In the genomic region with DNA sequence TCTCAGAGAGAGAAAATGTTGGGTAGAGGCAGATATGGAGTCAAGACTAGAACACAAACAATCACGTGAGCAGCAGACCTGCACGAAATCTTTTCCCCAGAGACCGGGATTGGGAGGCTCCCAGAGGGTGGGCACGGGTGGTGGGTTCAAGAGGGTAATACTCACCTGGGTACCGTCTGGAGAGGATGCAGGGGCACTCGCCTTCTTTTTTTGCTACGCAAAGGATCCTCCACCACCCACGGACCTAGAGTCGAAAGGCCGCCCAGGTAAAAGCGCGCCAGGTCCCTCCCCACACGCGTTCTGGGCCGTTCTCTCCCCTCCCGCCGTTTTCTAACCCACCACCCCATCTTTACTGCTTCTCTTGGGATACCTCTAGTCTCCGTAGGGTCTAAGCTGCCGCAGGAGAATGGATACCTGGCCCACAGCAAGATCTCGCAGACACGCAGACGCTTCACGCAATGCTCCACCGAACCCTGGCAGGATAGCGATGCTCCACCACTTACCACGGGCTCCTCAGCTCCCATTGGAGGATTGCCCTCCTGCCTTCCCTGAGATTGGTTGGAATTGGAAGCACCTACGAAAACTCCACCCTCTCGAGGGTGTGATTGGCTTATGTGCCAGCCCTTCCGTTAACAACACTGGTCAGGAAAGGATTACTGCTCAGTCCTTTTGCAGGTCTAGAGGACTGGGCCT, we compare ENCODE assay signal across 8 mouse cellular contexts. TPM values are rescaled to one million over a fixed set of nuclear protein-coding genes. Genes with fewer than 3 reads are reported as not detected.
A peak's percentile ranks its signal among the peaks of the same experiment; 100 is the strongest.
DNase-seq lines count a peak whose midpoint lies in the region; ATAC-seq and TF ChIP-seq lines count a peak whose summit lies in the region.

A gene (minus strand): TSS at position 500 of the 693 bp plus-strand sequence.

- H3K27me3 ChIP-seq in cerebellum, adult 2 months (ENCODE audit: control insufficient read depth, insufficient read depth, low read length), result no peaks in the 10 kb centered on the region
- peaks cover 7% of the 10 kb centered on the region; the same call in 1 of the 2 replicates for H3K27me3 ChIP-seq in forebrain, embryonic 16.5 days (replicated peaks; ENCODE audit: control insufficient read depth, insufficient read depth, low read length)
- no peaks in the 10 kb centered on the region for H3K27me3 ChIP-seq in liver, postnatal 0 days (ENCODE audit: insufficient read depth, low read length)
- H3K27me3 ChIP-seq in neural tube, embryonic 13.5 days, result peaks cover 82% of the 10 kb centered on the region

- no peaks in the 10 kb centered on the region for H3K9me3 ChIP-seq in forebrain, embryonic 16.5 days (ENCODE audit: control insufficient read depth, low read length)
- no peaks in the 10 kb centered on the region for H3K9me3 ChIP-seq in liver, postnatal 0 days (ENCODE audit: low read length)
- H3K9me3 ChIP-seq in neural tube, embryonic 13.5 days, result no peaks in the 10 kb centered on the region

- peak; percentile 64 for TF ChIP-seq POLR2A in cerebellum, adult 2 months (IDR thresholded peaks at IDR 0.05; ENCODE audit: borderline replicate concordance, insufficient read depth, low read length)

- TF ChIP-seq CTCF in cerebellum, adult 2 months (IDR thresholded peaks at IDR 0.05; ENCODE audit: borderline replicate concordance, insufficient read depth, low read depth, low read length), result no peak
- no peak for TF ChIP-seq CTCF in liver, postnatal 0 days (IDR thresholded peaks at IDR 0.05; ENCODE audit: low read depth)

- H3K4me2 ChIP-seq in forebrain, embryonic 16.5 days (ENCODE audit: low read length), result peak within 1 kb of the TSS; percentile 57
- peak within 1 kb of the TSS; percentile 75 for H3K4me2 ChIP-seq in liver, postnatal 0 days (ENCODE audit: low read depth, low read length)
- H3K4me2 ChIP-seq in neural tube, embryonic 13.5 days, result peak within 1 kb of the TSS; percentile 56

- DNase-seq in MN1 (ENCODE audit: low spot score), result peak; percentile 87
- peak; percentile 83 to 91 for DNase-seq in cerebellum, adult 2 months
- peak; percentile 74 for DNase-seq in heart, postnatal 25 days (ENCODE audit: low spot score)
- peak; percentile 81 for DNase-seq in layer of hippocampus, adult 11-12 months (ENCODE audit: low spot score)
- DNase-seq in liver, postnatal 0 days, result peak; percentile 74
- DNase-seq in testis, postnatal 10 days (ENCODE audit: low spot score), result peak; percentile 65

- TF ChIP-seq EP300 in liver, postnatal 0 days (IDR thresholded peaks at IDR 0.05; ENCODE audit: low read depth), result no peak

- peak; percentile 100 for ATAC-seq in forebrain, embryonic 16.5 days
- ATAC-seq in liver, postnatal 0 days, result peak; percentile 100
- ATAC-seq in neural tube, embryonic 13.5 days (ENCODE audit: low read depth), result peak; percentile 99

- peak within 1 kb of the TSS; percentile 87 for H3K4me3 ChIP-seq in cerebellum, adult 2 months (replicated peaks; ENCODE audit: insufficient read depth, low read depth, low read length)
- H3K4me3 ChIP-seq in forebrain, embryonic 16.5 days (replicated peaks; ENCODE audit: low read length), result peak within 1 kb of the TSS; percentile 55
- H3K4me3 ChIP-seq in liver, postnatal 0 days (ENCODE audit: low read depth, low read length), result peak within 1 kb of the TSS; percentile 54
- peak within 1 kb of the TSS; percentile 54 for H3K4me3 ChIP-seq in neural tube, embryonic 13.5 days

- H3K27ac ChIP-seq in cerebellum, adult 2 months (ENCODE audit: insufficient read depth, low read length), result peak within 1 kb of the TSS; percentile 37; the same call in 1 of the 2 replicates
- peak within 1 kb of the TSS; percentile 44 for H3K27ac ChIP-seq in forebrain, embryonic 16.5 days (ENCODE audit: low read length)
- peak within 1 kb of the TSS; percentile 59 for H3K27ac ChIP-seq in liver, postnatal 0 days (ENCODE audit: low read depth)
- peak within 1 kb of the TSS; percentile 42; the same call in 1 of the 2 replicates for H3K27ac ChIP-seq in neural tube, embryonic 13.5 days (replicated peaks)

- peak within 1 kb of the TSS; percentile 64 for H3K9ac ChIP-seq in forebrain, embryonic 16.5 days (replicated peaks; ENCODE audit: low read depth, low read length)
- peak within 1 kb of the TSS; percentile 59 for H3K9ac ChIP-seq in liver, postnatal 0 days (replicated peaks)
- H3K9ac ChIP-seq in neural tube, embryonic 13.5 days, result peak within 1 kb of the TSS; percentile 74

- H3K36me3 ChIP-seq in forebrain, embryonic 16.5 days (ENCODE audit: control insufficient read depth, insufficient read depth), result no peaks in the 10 kb centered on the region
- no peaks in the 10 kb centered on the region for H3K36me3 ChIP-seq in liver, postnatal 0 days (replicated peaks; ENCODE audit: insufficient read depth, low read length)
- no peaks in the 10 kb centered on the region for H3K36me3 ChIP-seq in neural tube, embryonic 13.5 days

- intact Hi-C loops in heart, postnatal 25 days (cut with DNase I), result no loop called here

- H3K4me1 ChIP-seq in cerebellum, adult 2 months (ENCODE audit: control insufficient read depth, insufficient read depth, low read length), result no peaks in the 10 kb centered on the region
- H3K4me1 ChIP-seq in forebrain, embryonic 16.5 days (replicated peaks; ENCODE audit: control insufficient read depth, insufficient read depth, low read length), result peaks cover 3% of the 10 kb centered on the region; the same call in 1 of the 2 replicates
- 0 out of 2 replicates have a peak, but pooled peaks cover 2% of the 10 kb centered on the region for H3K4me1 ChIP-seq in liver, postnatal 0 days (ENCODE audit: insufficient read depth)
- peaks cover 10% of the 10 kb centered on the region; the same call in 1 of the 2 replicates for H3K4me1 ChIP-seq in neural tube, embryonic 13.5 days (replicated peaks)

- WGBS in cerebellum, adult 2 months, result 4% methylated on average over 29 of the region's 29 CpGs
- 14% methylated on average over 29 of the region's 29 CpGs for WGBS in forebrain, embryonic 16.5 days
- 17% methylated on average over 29 of the region's 29 CpGs for WGBS in liver, postnatal 0 days (ENCODE audit: insufficient replicate concordance)
- 13% methylated on average over 29 of the region's 29 CpGs for WGBS in neural tube, embryonic 13.5 days

RNA-seq across cellular contexts. Expression of the gene that starts here (rescaled TPM):
- polyA plus RNA-seq in cerebellum, adult 2 months (2012; rRNA removed), result 25.5 and 28.8 TPM in 2 replicates
- 27.3 and 35.1 TPM in 2 replicates for polyA plus RNA-seq in forebrain, embryonic 16.5 days (2015; fragmentation: Nextera tagmentation; extraction: Ambion mirVana)
- 1 to 10 TPM; 3.0 to 3.7 TPM for total RNA-seq in heart, postnatal 25 days (2021)
- 2.4 TPM in 2 replicates for polyA plus RNA-seq in liver, postnatal 0 days (2015; fragmentation: Nextera tagmentation; extraction: Ambion mirVana)
- polyA plus RNA-seq in neural tube, embryonic 13.5 days (2015; fragmentation: Nextera tagmentation; extraction: Ambion mirVana), result 25.1 and 25.3 TPM in 2 replicates

Comparison
In these comparisons a context has a peak if more than half of its experiments do, and no peak if none do; other contexts are left out.
1. Peak in every context shown above with its lines: DNase-seq, ATAC-seq, H3K4me3 ChIP-seq and H3K27ac ChIP-seq.